Mouse (Mus musculus): ENCODE data around the gene Deup1. TPM values are rescaled to one million over a fixed set of nuclear protein-coding genes. Genes with fewer than 3 reads are reported as not detected.
"Not testable (repeated sequence)": the region's sequence is repeated elsewhere in the genome, so short reads cannot be mapped to it uniquely, and the experiment has no call there.

Gene Deup1
- polyA plus RNA-seq, 1 experiment from 2014 or later = 2.3 TPM

DNA sequence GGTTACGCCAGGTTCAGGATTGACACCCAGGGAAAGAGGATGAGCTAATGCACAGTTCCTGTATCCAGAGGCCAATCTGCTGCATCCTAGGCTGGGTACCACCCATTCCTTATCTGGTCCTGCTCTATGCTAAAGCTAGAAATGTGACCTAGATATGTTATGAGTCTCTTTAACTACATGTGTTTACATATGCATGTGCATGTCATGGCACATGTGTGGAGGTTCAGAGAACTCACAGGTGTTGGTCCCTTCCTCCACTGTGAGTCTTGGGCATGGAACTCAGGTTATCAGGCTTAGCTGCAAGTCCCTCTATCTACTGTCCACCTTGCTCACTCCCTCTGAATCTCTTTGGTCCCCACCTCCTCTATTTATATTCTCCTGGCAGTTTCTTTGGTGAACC lies 41.8 kb downstream of the Deup1 start:
- no peak for ATAC-seq (ENCODE audit: low FRiP score, low read depth)
- Histone ChIP-seq H3K9ac (no peak overlapping the region), H3K4me3 (no peak overlapping the region), H3K27me3 (no peaks in the 10 kb centered on the region), H3K9me3 (no peaks in the 10 kb centered on the region), H3K4me1 (replicated peaks) (no peaks in the 10 kb centered on the region), H3K36me3 (no peaks in the 10 kb centered on the region), H3K4me2 (no peak overlapping the region), H3K27ac (replicated peaks) (no peak overlapping the region)
- WGBS = 96% methylated on average over 1 of the region's 1 CpGs

DNA sequence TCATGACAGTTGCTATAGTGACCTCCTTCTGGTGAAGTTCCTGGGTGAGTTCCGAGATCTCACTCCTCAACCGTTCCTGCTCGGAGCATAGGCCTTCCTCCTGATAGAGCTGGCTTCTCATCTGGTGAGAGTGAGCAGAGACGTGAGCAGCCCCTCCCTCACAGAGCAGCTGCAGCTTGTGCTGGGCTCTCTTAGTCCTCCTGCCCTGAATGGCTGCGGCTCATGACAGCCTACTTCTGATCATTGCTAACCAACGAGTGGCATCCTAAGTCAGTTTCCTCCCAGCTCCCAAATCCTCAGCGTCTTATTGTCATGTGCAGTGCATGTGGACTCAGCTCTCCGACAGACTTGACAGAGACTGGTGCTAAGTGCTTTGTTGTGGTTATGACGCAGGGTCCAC lies 43.5 kb downstream of the Deup1 start:
- no peak overlapping the region for H3K9ac ChIP-seq
- no peaks in the 10 kb centered on the region for H3K9me3 ChIP-seq
- H3K36me3 ChIP-seq = no peaks in the 10 kb centered on the region
- H3K4me2 ChIP-seq = no peak overlapping the region
- H3K4me1 ChIP-seq (replicated peaks) = no peaks in the 10 kb centered on the region
- H3K4me3 ChIP-seq = no peak overlapping the region
- WGBS = 90% methylated on average over 9 of the region's 9 CpGs
- H3K27me3 ChIP-seq = no peaks in the 10 kb centered on the region
- ATAC-seq (ENCODE audit: low FRiP score, low read depth) = no peak
- no peak overlapping the region for H3K27ac ChIP-seq (replicated peaks)

DNA sequence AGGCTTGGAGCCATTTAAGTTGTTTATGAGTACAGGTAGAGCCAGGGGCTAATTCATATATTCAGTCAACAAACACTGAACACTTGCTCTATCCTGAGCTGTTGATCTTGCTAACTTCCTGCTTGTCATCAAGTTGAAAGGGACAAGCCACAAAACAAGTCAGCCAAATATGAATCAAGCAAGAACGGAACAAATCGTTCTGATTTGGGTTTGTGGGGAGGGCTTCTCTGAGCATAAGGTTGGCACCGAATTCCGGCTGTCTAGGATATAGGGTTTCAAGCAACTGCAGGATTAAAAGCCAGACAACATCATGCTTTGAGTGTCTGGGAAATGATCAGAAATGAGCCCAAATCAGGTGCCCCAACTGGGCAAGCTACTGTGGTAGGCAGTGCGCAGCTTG lies 45.7 kb downstream of the Deup1 start:
- ATAC-seq (ENCODE audit: low FRiP score, low read depth) = no peak

DNA sequence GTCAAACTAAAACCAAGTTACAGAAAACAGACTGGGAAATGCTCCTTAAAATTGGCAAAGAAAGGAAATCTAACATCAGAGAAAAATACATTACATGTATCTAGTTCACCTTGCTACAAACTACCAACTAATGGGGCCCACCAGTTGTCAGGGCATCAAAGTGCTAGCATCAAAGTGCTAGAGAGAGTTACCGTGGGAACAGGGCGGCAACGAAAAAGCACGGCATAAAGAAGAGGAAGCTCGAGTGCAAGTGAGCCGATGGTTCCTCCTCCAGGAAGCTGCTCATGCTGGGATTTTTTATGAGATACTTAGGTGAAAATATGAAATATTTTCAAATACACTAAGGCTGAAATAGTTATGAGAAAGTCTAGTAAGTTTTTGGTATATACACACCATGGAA lies 47.6 kb downstream of the Deup1 start:
- 62% methylated on average over 6 of the region's 6 CpGs for whole genome bisulfite sequencing
- no peak overlapping the region for H3K9ac ChIP-seq
- H3K36me3 ChIP-seq = no peaks in the 10 kb centered on the region
- no peak for ATAC-seq (ENCODE audit: low FRiP score, low read depth)
- H3K4me1 ChIP-seq (replicated peaks) = no peaks in the 10 kb centered on the region
- no peak overlapping the region for H3K27ac ChIP-seq (replicated peaks)
- H3K27me3 ChIP-seq = no peaks in the 10 kb centered on the region
- H3K4me3 ChIP-seq = no peak overlapping the region
- H3K4me2 ChIP-seq = no peak overlapping the region
- H3K9me3 ChIP-seq = no peaks in the 10 kb centered on the region

More for the DNA sequence above, 45.7 kb downstream of the Deup1 start:
- H3K9me3 ChIP-seq = no peaks in the 10 kb centered on the region
- H3K36me3 ChIP-seq = no peaks in the 10 kb centered on the region
- 95% methylated on average over 5 of the region's 5 CpGs for WGBS
- H3K4me1 ChIP-seq (replicated peaks) = no peaks in the 10 kb centered on the region
- H3K9ac ChIP-seq = no peak overlapping the region
- H3K4me3 ChIP-seq = no peak overlapping the region
- H3K4me2 ChIP-seq = no peak overlapping the region
- no peaks in the 10 kb centered on the region for H3K27me3 ChIP-seq
- no peak overlapping the region for H3K27ac ChIP-seq (replicated peaks)

DNA sequence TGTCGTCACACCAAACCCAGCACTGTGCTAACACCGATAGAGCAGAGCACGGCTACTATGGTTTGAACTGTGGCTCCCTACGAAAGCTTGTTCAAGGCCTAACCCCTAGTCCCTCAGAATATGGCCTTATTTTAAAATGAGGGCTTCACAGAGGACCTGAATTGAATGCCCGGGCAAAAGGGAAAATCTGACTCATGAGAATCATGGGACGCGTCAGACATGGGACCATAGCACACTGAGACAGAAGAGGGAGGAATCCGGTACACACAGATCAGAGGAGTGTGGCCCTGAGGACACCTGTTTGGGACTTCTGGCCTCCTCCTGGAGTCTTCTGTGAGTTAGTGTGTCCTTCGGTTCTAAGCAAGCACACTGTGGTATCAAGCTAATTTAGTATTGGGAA lies 48.8 kb downstream of the Deup1 start:
- no peak for ATAC-seq (ENCODE audit: low FRiP score, low read depth)
- H3K9me3 ChIP-seq = no peaks in the 10 kb centered on the region
- H3K27ac ChIP-seq (replicated peaks) = no peak overlapping the region
- H3K4me1 ChIP-seq (replicated peaks) = no peaks in the 10 kb centered on the region
- H3K4me3 ChIP-seq = no peak overlapping the region
- no peaks in the 10 kb centered on the region for H3K36me3 ChIP-seq
- no peak overlapping the region for H3K9ac ChIP-seq
- WGBS = 93% methylated on average over 9 of the region's 9 CpGs
- H3K4me2 ChIP-seq = no peak overlapping the region
- no peaks in the 10 kb centered on the region for H3K27me3 ChIP-seq

DNA sequence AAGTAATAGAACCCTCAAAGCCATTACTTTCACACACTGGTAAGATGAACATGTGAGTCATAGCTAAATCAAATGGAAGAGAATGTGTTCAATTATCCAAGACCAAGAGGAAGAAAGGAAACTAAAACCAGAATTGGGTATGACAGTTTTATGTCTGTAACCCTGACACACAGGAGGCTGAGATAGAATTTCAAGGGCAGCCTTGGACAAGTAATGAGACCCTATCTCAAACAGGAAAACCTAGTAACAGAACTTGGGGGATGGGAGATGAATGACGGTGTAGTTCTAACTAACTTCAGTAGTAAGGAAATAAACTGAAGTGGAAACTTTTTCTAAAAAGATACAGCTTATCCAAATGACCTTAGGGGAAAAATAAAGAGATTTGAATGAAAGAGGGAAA lies 49.3 kb downstream of the Deup1 start:
- H3K9ac ChIP-seq = no peak overlapping the region
- 86% methylated on average over 1 of the region's 1 CpGs for WGBS
- no peaks in the 10 kb centered on the region for H3K9me3 ChIP-seq
- H3K36me3 ChIP-seq = no peaks in the 10 kb centered on the region
- no peak overlapping the region for H3K4me3 ChIP-seq
- no peak overlapping the region for H3K27ac ChIP-seq (replicated peaks)
- H3K27me3 ChIP-seq = no peaks in the 10 kb centered on the region
- H3K4me1 ChIP-seq (replicated peaks) = no peaks in the 10 kb centered on the region
- H3K4me2 ChIP-seq = no peak overlapping the region
- ATAC-seq (ENCODE audit: low FRiP score, low read depth) = no peak

DNA sequence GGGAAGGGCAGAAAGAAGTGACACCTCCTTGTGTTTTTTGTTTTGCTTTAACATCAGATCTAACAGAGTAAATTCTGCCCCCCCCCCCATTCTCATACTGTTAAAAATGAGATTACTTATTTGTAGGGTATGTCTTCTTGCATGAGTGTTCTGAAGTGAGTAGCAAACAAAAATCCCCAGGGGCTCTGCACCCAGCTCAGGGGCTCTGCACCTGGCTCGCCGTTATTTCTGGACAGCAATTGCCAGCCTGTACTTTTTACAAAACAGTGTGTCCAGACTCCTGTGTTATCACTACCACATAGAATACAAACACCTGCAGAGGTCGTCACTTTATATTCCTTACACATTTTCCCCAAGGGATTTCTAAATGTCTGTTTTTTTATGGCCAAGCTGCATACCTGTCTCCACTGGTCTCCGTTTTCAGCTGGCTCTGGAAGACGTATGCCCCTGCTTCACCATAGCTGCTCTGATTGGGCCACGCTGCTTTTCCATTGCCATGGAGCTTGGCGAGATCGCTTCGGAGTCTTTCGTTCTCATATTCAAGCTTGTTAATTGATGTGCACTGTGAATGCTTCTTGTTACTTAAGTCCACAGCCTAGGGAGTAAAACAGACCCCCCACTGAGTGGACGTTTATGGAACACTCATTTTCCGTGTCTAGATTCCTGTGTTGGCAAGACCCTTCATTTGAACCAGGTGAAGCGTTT lies 52.8 kb downstream of the Deup1 start:
- H3K4me1 ChIP-seq (replicated peaks) = no peaks in the 10 kb centered on the region
- H3K4me3 ChIP-seq = no peak overlapping the region

DNA sequence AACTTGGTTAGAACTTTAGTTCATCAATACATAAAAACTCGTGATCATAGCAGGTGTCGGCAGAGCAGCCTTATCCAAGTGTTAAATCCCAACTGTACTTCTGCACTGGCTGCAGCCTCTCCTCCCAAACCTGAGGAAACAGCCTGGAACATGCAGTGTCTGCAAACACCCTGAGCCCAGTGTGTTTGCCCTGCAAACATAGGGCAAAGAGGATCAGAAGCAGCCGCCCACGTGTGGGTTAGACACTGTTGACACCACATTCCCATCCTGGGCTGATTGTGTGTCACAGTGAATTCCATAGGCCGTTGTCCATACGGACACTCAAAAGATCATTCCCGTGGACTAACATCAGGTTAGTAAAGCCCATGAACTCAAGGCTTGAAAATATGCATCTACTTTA lies 65.4 kb downstream of the Deup1 start:
- Histone ChIP-seq H3K9ac (no peak overlapping the region), H3K27ac (replicated peaks) (no peak overlapping the region), H3K4me2 (no peak overlapping the region), H3K27me3 (no peaks in the 10 kb centered on the region), H3K4me1 (replicated peaks) (no peaks in the 10 kb centered on the region), H3K4me3 (no peak overlapping the region), H3K36me3 (no peaks in the 10 kb centered on the region), H3K9me3 (no peaks in the 10 kb centered on the region)
- ATAC-seq (ENCODE audit: low FRiP score, low read depth) = no peak
- 89% methylated on average over 7 of the region's 7 CpGs for WGBS

More for the DNA sequence above, 52.8 kb downstream of the Deup1 start:
- no peaks in the 10 kb centered on the region for H3K9me3 ChIP-seq
- H3K27ac ChIP-seq (replicated peaks) = no peak overlapping the region
- no peaks in the 10 kb centered on the region for H3K27me3 ChIP-seq
- H3K9ac ChIP-seq = no peak overlapping the region
- no peak for ATAC-seq (ENCODE audit: low FRiP score, low read depth)
- H3K36me3 ChIP-seq = no peaks in the 10 kb centered on the region
- H3K4me2 ChIP-seq = no peak overlapping the region
- WGBS = 79% methylated on average over 13 of the region's 13 CpGs

DNA sequence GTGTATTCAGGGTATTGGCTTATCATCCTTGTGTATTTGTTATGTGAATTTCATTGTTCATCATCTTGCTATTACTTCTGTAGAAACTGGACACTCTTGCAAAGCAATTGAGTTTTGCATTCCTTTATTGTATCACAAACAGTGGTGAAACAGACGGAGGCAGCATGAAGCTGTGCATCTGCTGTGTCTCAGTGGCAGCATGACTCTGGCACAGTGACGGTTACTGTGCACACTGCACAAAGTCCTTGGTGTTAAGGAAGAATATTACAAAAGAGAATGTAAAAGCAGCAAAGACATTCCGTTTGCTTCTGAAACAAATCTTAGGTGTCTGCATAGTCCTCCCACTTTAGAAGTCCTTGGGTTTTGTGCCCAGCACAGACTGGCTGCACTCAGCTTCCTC lies 67.3 kb downstream of the Deup1 start:
- Histone ChIP-seq H3K4me1 (replicated peaks) (no peaks in the 10 kb centered on the region), H3K4me3 (no peak overlapping the region), H3K9ac (no peak overlapping the region), H3K4me2 (no peak overlapping the region), H3K27ac (replicated peaks) (no peak overlapping the region), H3K36me3 (no peaks in the 10 kb centered on the region), H3K27me3 (no peaks in the 10 kb centered on the region), H3K9me3 (no peaks in the 10 kb centered on the region)
- WGBS = 65% methylated on average over 3 of the region's 3 CpGs
- no peak for ATAC-seq (ENCODE audit: low FRiP score, low read depth)

DNA sequence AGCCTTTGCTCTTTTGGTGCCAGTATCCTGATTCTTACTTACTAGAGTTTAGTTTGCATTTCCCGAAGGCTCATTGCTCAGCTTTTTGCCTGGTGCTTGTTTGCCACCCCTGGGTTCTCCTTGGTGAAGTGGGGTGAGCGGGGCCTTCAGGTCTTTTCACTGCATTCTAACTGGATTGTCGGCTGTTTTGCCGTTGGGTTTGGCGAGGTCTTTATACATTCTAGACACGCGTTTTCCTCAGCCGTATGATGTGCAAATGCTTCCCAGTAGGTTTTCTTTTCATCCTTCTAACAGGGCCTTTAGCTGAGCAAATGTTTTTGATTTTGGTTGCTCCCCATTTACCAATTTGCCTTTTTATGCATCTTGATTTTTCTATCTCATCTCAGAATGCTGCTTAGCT lies 74.4 kb downstream of the Deup1 start:
- no peak overlapping the region for H3K4me3 ChIP-seq
- H3K36me3 ChIP-seq = no peaks in the 10 kb centered on the region
- ATAC-seq (ENCODE audit: low FRiP score, low read depth) = no peak
- H3K4me1 ChIP-seq (replicated peaks) = no peaks in the 10 kb centered on the region
- no peak overlapping the region for H3K27ac ChIP-seq (replicated peaks)
- H3K9ac ChIP-seq = no peak overlapping the region
- no peak overlapping the region for H3K4me2 ChIP-seq
- no peaks in the 10 kb centered on the region for H3K27me3 ChIP-seq
- H3K9me3 ChIP-seq = no peaks in the 10 kb centered on the region
- 61% methylated on average over 8 of the region's 8 CpGs for WGBS

DNA sequence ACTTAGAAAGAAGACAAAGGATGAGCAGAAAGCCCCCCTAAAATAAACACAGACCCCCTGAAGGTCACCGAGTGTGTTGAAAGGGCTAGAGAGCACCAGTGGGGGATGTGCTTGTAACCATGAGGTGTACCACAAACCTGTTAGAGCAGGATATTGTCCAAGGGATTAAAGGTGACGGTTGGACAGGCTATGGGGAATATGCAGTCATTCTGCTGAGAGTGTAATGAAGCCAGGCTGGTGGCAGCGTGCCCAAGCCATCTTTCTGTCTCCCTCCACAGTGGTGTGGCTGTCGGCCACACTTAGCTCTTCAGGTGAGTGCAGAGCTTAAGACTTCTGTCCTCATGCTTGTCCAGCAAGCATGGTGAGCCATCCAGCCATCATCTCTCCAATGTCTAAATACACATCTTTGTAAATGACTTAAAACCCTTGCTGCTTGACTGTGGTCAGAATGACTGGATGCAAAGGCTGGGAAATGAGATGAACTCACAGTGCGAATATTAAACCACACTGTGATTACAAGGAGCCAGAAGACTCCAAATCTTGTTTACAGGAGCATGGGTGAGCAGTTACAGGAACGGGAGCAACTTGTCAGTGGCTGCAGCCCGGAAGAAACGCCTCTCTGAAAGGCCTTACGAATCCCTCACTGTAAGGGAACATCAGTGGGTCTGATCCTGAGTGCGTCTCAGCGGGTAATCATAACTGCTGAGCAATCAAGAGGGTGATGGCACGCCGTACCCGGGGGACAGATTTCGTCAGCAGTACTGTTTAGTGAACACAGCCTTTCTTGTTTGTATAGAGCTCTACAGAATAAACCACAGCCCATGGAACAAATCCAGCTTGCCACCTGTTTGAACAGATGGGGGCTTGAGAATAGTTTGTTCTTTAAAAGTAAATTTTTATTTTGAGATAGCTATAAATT lies 75.5 kb downstream of the Deup1 start:
- H3K4me2 ChIP-seq = no peak overlapping the region
- no peaks in the 10 kb centered on the region for H3K4me1 ChIP-seq (replicated peaks)
- no peak overlapping the region for H3K9ac ChIP-seq
- no peak for ATAC-seq (ENCODE audit: low FRiP score, low read depth)
- H3K9me3 ChIP-seq = no peaks in the 10 kb centered on the region
- no peaks in the 10 kb centered on the region for H3K27me3 ChIP-seq
- H3K4me3 ChIP-seq = no peak overlapping the region
- no peaks in the 10 kb centered on the region for H3K36me3 ChIP-seq
- no peak overlapping the region for H3K27ac ChIP-seq (replicated peaks)
- 75% methylated on average over 15 of the region's 15 CpGs for WGBS

DNA sequence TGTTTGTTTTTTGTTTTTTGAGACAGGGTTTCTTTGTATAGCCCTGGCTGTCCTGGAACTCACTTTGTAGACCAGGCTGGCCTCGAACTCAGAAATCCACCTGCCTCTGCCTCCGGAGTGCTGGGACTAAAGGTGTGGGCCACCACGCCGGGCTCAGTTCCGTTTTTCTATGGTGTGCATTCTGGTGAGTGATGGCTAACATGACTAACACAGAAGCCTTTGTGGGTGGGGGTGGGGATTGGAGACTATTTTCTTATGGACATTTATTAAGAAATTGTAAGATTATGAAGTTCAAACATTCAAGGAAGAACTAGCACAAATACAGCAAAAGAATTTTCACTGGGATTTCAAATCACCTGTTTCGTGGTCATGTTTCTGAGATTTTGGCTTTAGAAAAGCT lies 76.7 kb downstream of the Deup1 start:
- not testable (repeated sequence) for H3K9ac ChIP-seq; H3K4me2 ChIP-seq; H3K36me3 ChIP-seq; H3K9me3 ChIP-seq; H3K4me1 ChIP-seq (replicated peaks); ATAC-seq (ENCODE audit: low FRiP score, low read depth); H3K27me3 ChIP-seq; H3K4me3 ChIP-seq; H3K27ac ChIP-seq (replicated peaks)
- 94% methylated on average over 6 of the region's 6 CpGs for WGBS
